Mouse (Mus musculus): ENCODE measurements around the gene Krt28. TPM values are rescaled to one million over a fixed set of nuclear protein-coding genes. Genes with fewer than 3 reads are reported as not detected.
A peak's percentile ranks its signal among the peaks of the same experiment; 100 is the strongest.

Gene Krt28
- polyA plus RNA-seq, 1 experiment: not detected

DNA sequence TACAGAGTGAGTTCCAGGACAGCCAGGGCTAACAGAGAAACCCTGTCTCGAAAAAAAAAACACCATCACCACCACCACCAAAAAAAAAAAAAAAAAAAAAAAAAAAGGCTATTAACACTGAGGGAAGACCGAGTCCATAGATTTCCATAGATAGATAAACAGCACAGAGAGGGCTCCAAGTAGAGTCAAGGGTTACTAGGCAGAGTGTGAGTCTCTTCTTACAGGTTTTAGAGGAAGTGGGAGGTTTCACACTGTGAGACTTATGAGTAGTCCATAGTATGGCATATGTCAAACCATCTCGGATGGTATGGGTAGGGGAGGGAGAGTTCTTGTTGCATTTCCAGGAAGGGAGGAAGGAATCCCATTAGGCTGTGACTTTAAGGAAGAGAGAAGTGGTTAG is 23.4 kb upstream of the Krt28 start:
- H3K27me3 ChIP-seq (replicated peaks): peaks cover 7% of the 10 kb centered on the region
- H3K9me3 ChIP-seq: no peaks in the 10 kb centered on the region
- TF ChIP-seq GATA1 (IDR thresholded peaks at IDR 0.05; ENCODE audit: borderline replicate concordance, low read length) (no peak), FLI1 (IDR thresholded peaks at IDR 0.05; ENCODE audit: low read length) (no peak)

DNA sequence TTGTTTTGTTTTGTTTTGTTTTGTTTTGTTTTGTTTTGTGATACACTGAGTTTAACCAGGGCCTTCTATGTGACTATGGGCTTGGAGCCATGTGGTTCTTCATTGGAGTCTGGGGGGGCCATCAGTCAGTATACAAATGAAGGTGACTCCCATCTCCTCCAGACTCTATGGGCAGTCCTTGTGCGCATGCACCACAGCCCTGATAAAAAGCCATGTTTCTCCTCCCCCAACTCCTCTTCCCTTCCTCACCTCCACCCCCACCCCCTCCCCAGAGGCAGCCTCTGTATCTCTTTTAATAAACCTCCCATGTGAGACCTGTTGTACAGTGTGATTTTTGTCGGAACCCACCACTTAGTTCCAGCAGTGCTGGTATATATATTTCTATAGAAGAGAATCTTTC is 22.0 kb upstream of the Krt28 start:
- TF ChIP-seq GATA1 (IDR thresholded peaks at IDR 0.05; ENCODE audit: borderline replicate concordance, low read length) (no peak), FLI1 (IDR thresholded peaks at IDR 0.05; ENCODE audit: low read length) (no peak)

More for the DNA sequence above, 23.4 kb upstream of the Krt28 start:
- Histone ChIP-seq H3K36me3 (replicated peaks; ENCODE audit: low read length) (no peaks in the 10 kb centered on the region), H3K4me3 (replicated peaks) (no peak overlapping the region), H3K4me1 (no peaks in the 10 kb centered on the region)

GRCm38 (mm10) chr11:99396034-99396433 is 21.3 kb upstream of the Krt28 start:
- peaks cover 8% of the 10 kb centered on the region for H3K27me3 ChIP-seq (replicated peaks)
- no peaks in the 10 kb centered on the region for H3K4me1 ChIP-seq
- TF ChIP-seq FLI1 (IDR thresholded peaks at IDR 0.05; ENCODE audit: low read length): no peak
- no peak for TF ChIP-seq GATA1 (IDR thresholded peaks at IDR 0.05; ENCODE audit: borderline replicate concordance, low read length)
- no peaks in the 10 kb centered on the region for H3K9me3 ChIP-seq
- H3K4me3 ChIP-seq (replicated peaks): no peak overlapping the region
- no peaks in the 10 kb centered on the region for H3K36me3 ChIP-seq (replicated peaks; ENCODE audit: low read length)

More for the DNA sequence above, 22.0 kb upstream of the Krt28 start:
- Histone ChIP-seq H3K36me3 (replicated peaks; ENCODE audit: low read length) (no peaks in the 10 kb centered on the region), H3K9me3 (no peaks in the 10 kb centered on the region), H3K27me3 (replicated peaks) (peaks cover 7% of the 10 kb centered on the region), H3K4me3 (replicated peaks) (no peak overlapping the region), H3K4me1 (no peaks in the 10 kb centered on the region)

GRCm38 (mm10) chr11:99392492-99392891 is 17.8 kb upstream of the Krt28 start:
- no peak overlapping the region for H3K4me3 ChIP-seq (replicated peaks)
- peaks cover 8% of the 10 kb centered on the region for H3K27me3 ChIP-seq (replicated peaks)
- H3K4me1 ChIP-seq: no peaks in the 10 kb centered on the region
- no peaks in the 10 kb centered on the region for H3K36me3 ChIP-seq (replicated peaks; ENCODE audit: low read length)
- TF ChIP-seq FLI1 (IDR thresholded peaks at IDR 0.05; ENCODE audit: low read length): no peak
- TF ChIP-seq GATA1 (IDR thresholded peaks at IDR 0.05; ENCODE audit: borderline replicate concordance, low read length): no peak
- no peaks in the 10 kb centered on the region for H3K9me3 ChIP-seq

DNA sequence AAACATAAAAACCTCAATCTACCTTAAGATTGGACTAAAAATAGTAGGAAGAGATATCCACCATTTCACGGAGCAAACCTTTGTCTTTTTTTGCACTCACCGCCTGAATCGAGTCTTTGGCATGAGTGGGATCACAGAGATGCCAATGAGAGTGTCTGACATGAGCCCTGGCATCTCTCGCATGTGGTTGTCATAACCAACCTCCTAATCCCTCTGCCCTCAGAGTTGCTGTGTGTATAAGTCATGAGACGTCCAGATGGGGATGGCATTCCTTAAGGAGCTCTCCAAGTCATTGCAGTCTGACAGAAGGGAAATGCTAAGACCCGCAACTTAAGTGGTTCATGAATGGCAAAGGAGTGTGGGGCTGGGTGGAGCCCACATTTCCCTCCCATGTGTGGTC is 16.7 kb upstream of the Krt28 start:
- H3K9me3 ChIP-seq: peaks cover 3% of the 10 kb centered on the region; the same call in 1 of the 2 replicates
- peaks cover 2% of the 10 kb centered on the region; the same call in 1 of the 2 replicates for H3K4me1 ChIP-seq
- TF ChIP-seq GATA1 (IDR thresholded peaks at IDR 0.05; ENCODE audit: borderline replicate concordance, low read length) (no peak), FLI1 (IDR thresholded peaks at IDR 0.05; ENCODE audit: low read length) (no peak)
- H3K36me3 ChIP-seq (replicated peaks; ENCODE audit: low read length): no peaks in the 10 kb centered on the region
- peaks cover 8% of the 10 kb centered on the region for H3K27me3 ChIP-seq (replicated peaks)
- H3K4me3 ChIP-seq (replicated peaks): no peak overlapping the region

GRCm38 (mm10) chr11:99390866-99391265 is 16.2 kb upstream of the Krt28 start:
- Histone ChIP-seq H3K4me3 (replicated peaks) (no peak overlapping the region), H3K27me3 (replicated peaks) (peaks cover 8% of the 10 kb centered on the region), H3K36me3 (replicated peaks; ENCODE audit: low read length) (no peaks in the 10 kb centered on the region), H3K4me1 (peaks cover 7% of the 10 kb centered on the region; the same call in 1 of the 2 replicates), H3K9me3 (peaks cover 5% of the 10 kb centered on the region)
- no peak for TF ChIP-seq GATA1 (IDR thresholded peaks at IDR 0.05; ENCODE audit: borderline replicate concordance, low read length)

GRCm38 (mm10) chr11:99389264-99389663 is 14.6 kb upstream of the Krt28 start, which contains the start of gene Krt10:
Gene Krt10 (minus strand): TSS chr11:99389364.
- Histone ChIP-seq H3K27me3 (replicated peaks) (peaks cover 7% of the 10 kb centered on the region), H3K36me3 (replicated peaks; ENCODE audit: low read length) (no peaks in the 10 kb centered on the region), H3K4me3 (replicated peaks) (no peak within 1 kb of the TSS), H3K4me1 (peaks cover 7% of the 10 kb centered on the region; the same call in 1 of the 2 replicates), H3K9me3 (peaks cover 7% of the 10 kb centered on the region)
- TF ChIP-seq FLI1 (IDR thresholded peaks at IDR 0.05; ENCODE audit: low read length) (no peak), GATA1 (IDR thresholded peaks at IDR 0.05; ENCODE audit: borderline replicate concordance, low read length) (no peak)

DNA sequence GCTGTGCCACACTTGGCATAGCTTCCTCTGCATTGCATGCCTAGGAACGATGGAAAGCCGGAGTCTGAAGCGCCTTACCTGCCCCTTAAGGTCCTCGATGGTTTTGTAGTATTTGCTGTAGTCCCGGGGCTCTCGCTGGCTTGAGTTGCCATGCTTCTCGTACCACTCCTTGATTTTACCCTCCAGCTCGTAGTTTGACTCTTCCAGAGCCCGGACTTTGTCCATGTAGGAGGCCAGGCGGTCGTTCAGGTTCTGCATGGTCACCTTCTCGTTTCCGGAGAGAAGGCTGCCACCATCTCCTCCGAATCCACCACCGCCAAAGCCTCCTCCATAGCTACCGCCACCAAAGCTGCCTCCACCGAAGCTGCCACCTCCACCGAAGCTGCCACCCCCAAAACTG is 14.0 kb upstream of the Krt28 start:
- Histone ChIP-seq H3K36me3 (replicated peaks; ENCODE audit: low read length) (no peaks in the 10 kb centered on the region), H3K4me1 (peaks cover 7% of the 10 kb centered on the region; the same call in 1 of the 2 replicates)
- TF ChIP-seq FLI1 (IDR thresholded peaks at IDR 0.05; ENCODE audit: low read length) (no peak), GATA1 (IDR thresholded peaks at IDR 0.05; ENCODE audit: borderline replicate concordance, low read length) (no peak)

DNA sequence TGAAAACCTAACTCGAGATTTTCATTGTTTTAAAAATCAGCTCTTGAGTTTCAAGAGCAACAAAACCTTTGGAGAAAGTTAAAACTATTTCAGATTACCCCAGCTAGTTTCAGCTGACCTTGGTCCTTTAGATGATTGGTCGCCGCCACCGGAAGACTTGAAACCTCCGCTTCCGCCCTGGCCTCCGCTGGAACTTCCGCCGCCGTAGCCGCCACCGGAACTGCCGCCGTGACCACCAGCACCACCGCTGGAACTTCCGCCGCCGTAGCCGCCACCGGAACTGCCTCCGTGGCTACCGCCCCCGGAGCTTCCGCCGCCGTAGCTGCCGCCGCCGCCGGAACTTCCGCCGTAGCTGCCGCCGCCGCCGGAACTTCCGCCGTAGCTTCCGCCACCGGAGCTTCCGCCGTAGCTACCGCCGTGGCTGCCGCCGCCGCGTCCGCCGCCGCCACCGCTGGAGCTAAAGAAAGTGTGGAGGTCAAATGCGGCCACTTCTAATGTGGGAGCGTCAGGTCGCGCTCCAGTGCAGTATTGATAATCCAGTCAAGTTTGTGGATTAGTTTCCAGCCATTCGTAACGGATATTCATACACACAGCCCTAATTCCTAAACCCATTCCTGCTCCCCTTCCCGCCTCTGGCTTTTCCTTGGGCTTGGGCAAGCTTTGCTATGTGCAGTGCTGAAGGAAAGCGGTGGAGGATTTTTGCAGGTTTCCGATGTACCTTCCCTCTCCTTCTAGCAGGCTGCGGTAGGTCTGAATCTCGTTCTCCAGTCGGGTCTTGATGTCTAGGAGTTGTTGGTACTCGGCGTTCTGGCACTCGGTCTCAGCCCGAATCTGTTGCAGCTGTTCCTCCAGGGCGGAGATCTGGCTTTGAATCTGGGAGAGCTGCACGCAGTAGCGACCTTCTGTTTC is 11.4 kb upstream of the Krt28 start:
- Histone ChIP-seq H3K4me1 (peaks cover 7% of the 10 kb centered on the region; the same call in 1 of the 2 replicates), H3K27me3 (replicated peaks) (peaks cover 19% of the 10 kb centered on the region), H3K36me3 (replicated peaks; ENCODE audit: low read length) (no peaks in the 10 kb centered on the region), H3K9me3 (peaks cover 10% of the 10 kb centered on the region), H3K4me3 (replicated peaks) (peak overlapping the region; percentile 91)
- TF ChIP-seq FLI1 (IDR thresholded peaks at IDR 0.05; ENCODE audit: low read length): no peak; the same call in 1 of the 2 replicates
- TF ChIP-seq GATA1 (IDR thresholded peaks at IDR 0.05; ENCODE audit: borderline replicate concordance, low read length): no peak

More for the DNA sequence above, 14.0 kb upstream of the Krt28 start:
- peaks cover 10% of the 10 kb centered on the region for H3K27me3 ChIP-seq (replicated peaks)
- peaks cover 10% of the 10 kb centered on the region for H3K9me3 ChIP-seq
- no peak overlapping the region for H3K4me3 ChIP-seq (replicated peaks)

DNA sequence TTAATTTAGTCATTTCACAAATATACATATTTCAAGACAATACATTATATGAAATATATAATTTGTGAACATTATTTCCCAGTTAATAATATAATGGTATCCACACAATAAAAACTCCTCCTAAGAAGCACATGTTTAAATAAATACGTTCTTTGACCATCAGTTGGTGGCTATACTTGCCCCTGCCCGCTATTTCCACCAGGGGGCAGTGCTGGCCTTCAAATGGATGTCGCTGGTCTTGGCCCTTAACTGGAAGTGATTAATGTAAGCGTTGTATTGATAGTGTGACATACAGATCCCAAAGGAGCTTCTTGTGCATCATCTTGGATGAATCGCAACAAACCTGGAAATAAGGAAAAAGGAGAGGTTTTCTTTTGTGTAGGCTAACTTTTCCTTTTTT is 4.9 kb upstream of the Krt28 start:
- Histone ChIP-seq H3K27me3 (replicated peaks) (peaks cover 18% of the 10 kb centered on the region), H3K4me1 (no peaks in the 10 kb centered on the region), H3K9me3 (peaks cover 5% of the 10 kb centered on the region; the same call in 1 of the 2 replicates), H3K4me3 (replicated peaks) (no peak overlapping the region), H3K36me3 (replicated peaks; ENCODE audit: low read length) (no peaks in the 10 kb centered on the region)
- TF ChIP-seq GATA1 (IDR thresholded peaks at IDR 0.05; ENCODE audit: borderline replicate concordance, low read length) (no peak), FLI1 (IDR thresholded peaks at IDR 0.05; ENCODE audit: low read length) (no peak)
